Mouse (Mus musculus) forebrain, embryonic 16.5 days (tissue): ENCODE measurements around the gene Trim9. TPM values are rescaled to one million over a fixed set of nuclear protein-coding genes. Genes with fewer than 3 reads are reported as not detected.

ENCODE experiments used
- ATAC-seq: fragments of 200-750 bp; cut with Nextera tagmentation; 2 replicates; pipeline ENCODE4 v1.8.0; 2017; ENCODE audit warnings: mild to moderate bottlenecking, moderate library complexity
- H3K27ac ChIP-seq: fragments of 300-500 bp; sonication (generic); 2 replicates; pipeline ENCODE4 v1.5.1; 2014; ENCODE audit warnings: low read length, control low read depth
- H3K27me3 ChIP-seq: fragments of 300-500 bp; sonication (generic); replicated peaks from 2 replicates; pipeline ENCODE4 v1.6.1; 2014; ENCODE audit warnings: low read length; ENCODE audit not compliant: control insufficient read depth, insufficient read depth
- H3K36me3 ChIP-seq: fragments of 300-500 bp; sonication (generic); 2 replicates; pipeline ENCODE4 v1.6.1; 2014; ENCODE audit not compliant: control insufficient read depth, insufficient read depth
- H3K4me1 ChIP-seq: fragments of 300-500 bp; sonication (generic); replicated peaks from 2 replicates; pipeline ENCODE4 v1.6.1; 2014; ENCODE audit warnings: low read length; ENCODE audit not compliant: control insufficient read depth, insufficient read depth
- H3K4me2 ChIP-seq: fragments of 300-500 bp; sonication (generic); 2 replicates; pipeline ENCODE4 v1.6.1; 2014; ENCODE audit warnings: mild to moderate bottlenecking, low read length, control low read depth
- H3K4me3 ChIP-seq: fragments of 300-500 bp; sonication (generic); replicated peaks from 2 replicates; pipeline ENCODE4 v1.5.1; 2014; ENCODE audit warnings: mild to moderate bottlenecking, low read length, control low read depth
- H3K9ac ChIP-seq: fragments of 300-500 bp; sonication (generic); replicated peaks from 2 replicates; pipeline ENCODE4 v1.6.1; 2014; ENCODE audit warnings: low read depth, low read length, control low read depth
- H3K9me3 ChIP-seq: fragments of 300-500 bp; sonication (generic); 2 replicates; pipeline ENCODE4 v1.6.1; 2016; ENCODE audit warnings: low read length; ENCODE audit not compliant: control insufficient read depth
- WGBS: fragments of 180-500 bp; shearing (Covaris S2); extraction: QIAGEN DNeasy Blood & Tissue Kit; methylation state at CpG from one replicate; pipeline ENCODE4 v1.1.7; 2014; 5-methylcytosine and 5-hydroxymethylcytosine counted together
- polyA plus RNA-seq: library from polyadenylated mRNA; unstranded; fragments of >200 nt; fragmentation: Nextera tagmentation; extraction: Ambion mirVana; gene quantifications from 2 replicates; pipeline ENCODE4 v1.2.1, GENCODE M21; 2015

Trim9 gene
- polyA plus RNA-seq, 1 experiment from 2014 or later: 60.8 TPM

GRCm38 (mm10) chr12:70333253-70333805, 14.1 kb downstream of the Trim9 start:
- no peaks in the 10 kb centered on the region for H3K27me3 ChIP-seq
- no peaks in the 10 kb centered on the region for H3K36me3 ChIP-seq
- H3K9ac ChIP-seq: no peak overlapping the region
- H3K9me3 ChIP-seq: no peaks in the 10 kb centered on the region
- no peak overlapping the region for H3K27ac ChIP-seq
- ATAC-seq: 0 out of 2 replicates have a peak, but pooled peaks have one; percentile 43
- no peak overlapping the region for H3K4me3 ChIP-seq
- 67% methylated on average over 6 of the region's 6 CpGs for WGBS
- H3K4me2 ChIP-seq: no peak overlapping the region
- peaks cover 4% of the 10 kb centered on the region; the same call in 1 of the 2 replicates for H3K4me1 ChIP-seq

DNA sequence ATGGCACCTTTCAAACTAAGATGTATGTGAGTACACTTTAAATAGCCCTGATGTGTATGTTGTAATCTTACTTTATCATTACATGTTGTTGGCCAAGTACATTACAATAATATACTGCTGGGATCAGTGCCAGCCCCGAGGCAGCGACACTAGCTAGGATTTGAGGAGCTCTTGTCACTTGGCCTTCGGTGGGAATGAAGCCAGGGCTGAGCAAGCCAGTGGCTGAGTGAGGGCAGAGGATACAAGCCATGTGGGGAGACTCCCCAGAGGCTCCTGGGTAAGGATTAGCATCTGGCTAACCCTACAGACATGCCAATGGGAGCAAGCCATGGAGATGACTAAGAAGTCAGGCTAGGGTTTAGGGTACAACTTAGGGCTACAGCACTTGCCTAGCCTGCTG, 18.4 kb downstream of the Trim9 start:
- no peaks in the 10 kb centered on the region for H3K36me3 ChIP-seq
- no peak overlapping the region for H3K9ac ChIP-seq
- ATAC-seq: no peak
- no peak overlapping the region for H3K4me3 ChIP-seq
- H3K9me3 ChIP-seq: no peaks in the 10 kb centered on the region
- H3K27ac ChIP-seq: no peak overlapping the region
- no peaks in the 10 kb centered on the region for H3K4me1 ChIP-seq
- H3K27me3 ChIP-seq: no peaks in the 10 kb centered on the region
- no peak overlapping the region for H3K4me2 ChIP-seq
- WGBS: 66% methylated on average over 3 of the region's 3 CpGs

- Histone ChIP-seq H3K27me3 (no peaks in the 10 kb centered on the region), H3K9ac (no peak overlapping the region), H3K4me1 (no peaks in the 10 kb centered on the region), H3K27ac (no peak overlapping the region), H3K36me3 (no peaks in the 10 kb centered on the region), H3K9me3 (no peaks in the 10 kb centered on the region), H3K4me2 (no peak overlapping the region), H3K4me3 (no peak overlapping the region)
- 46% methylated on average over 1 of the region's 1 CpGs for WGBS
- no peak for ATAC-seq
Measured at GRCm38 (mm10) chr12:70326956-70327355, 20.5 kb downstream of the Trim9 start.

GRCm38 (mm10) chr12:70326393-70326792, 21.0 kb downstream of the Trim9 start:
- ATAC-seq: no peak
- Histone ChIP-seq H3K4me2 (no peak overlapping the region), H3K27me3 (no peaks in the 10 kb centered on the region), H3K27ac (no peak overlapping the region), H3K9me3 (no peaks in the 10 kb centered on the region), H3K4me3 (no peak overlapping the region), H3K36me3 (no peaks in the 10 kb centered on the region), H3K4me1 (no peaks in the 10 kb centered on the region), H3K9ac (no peak overlapping the region)
- 15% methylated on average over 2 of the region's 2 CpGs for WGBS

GRCm38 (mm10) chr12:70325826-70326225, 21.6 kb downstream of the Trim9 start:
- H3K9me3 ChIP-seq: no peaks in the 10 kb centered on the region
- no peak overlapping the region for H3K4me2 ChIP-seq
- H3K4me1 ChIP-seq: no peaks in the 10 kb centered on the region
- H3K36me3 ChIP-seq: no peaks in the 10 kb centered on the region
- H3K4me3 ChIP-seq: no peak overlapping the region
- no peak overlapping the region for H3K27ac ChIP-seq
- no peaks in the 10 kb centered on the region for H3K27me3 ChIP-seq
- 69% methylated on average over 7 of the region's 7 CpGs for WGBS
- H3K9ac ChIP-seq: no peak overlapping the region
- ATAC-seq: no peak

- Histone ChIP-seq H3K27me3 (no peaks in the 10 kb centered on the region), H3K9ac (no peak overlapping the region), H3K27ac (no peak overlapping the region), H3K36me3 (no peaks in the 10 kb centered on the region), H3K4me3 (no peak overlapping the region), H3K9me3 (no peaks in the 10 kb centered on the region), H3K4me2 (no peak overlapping the region), H3K4me1 (0 out of 2 replicates have a peak, but pooled peaks cover 2% of the 10 kb centered on the region)
- WGBS: 100% methylated on average over 1 of the region's 1 CpGs
- no peak for ATAC-seq
Measured at GRCm38 (mm10) chr12:70322790-70323189, 24.6 kb downstream of the Trim9 start.

DNA sequence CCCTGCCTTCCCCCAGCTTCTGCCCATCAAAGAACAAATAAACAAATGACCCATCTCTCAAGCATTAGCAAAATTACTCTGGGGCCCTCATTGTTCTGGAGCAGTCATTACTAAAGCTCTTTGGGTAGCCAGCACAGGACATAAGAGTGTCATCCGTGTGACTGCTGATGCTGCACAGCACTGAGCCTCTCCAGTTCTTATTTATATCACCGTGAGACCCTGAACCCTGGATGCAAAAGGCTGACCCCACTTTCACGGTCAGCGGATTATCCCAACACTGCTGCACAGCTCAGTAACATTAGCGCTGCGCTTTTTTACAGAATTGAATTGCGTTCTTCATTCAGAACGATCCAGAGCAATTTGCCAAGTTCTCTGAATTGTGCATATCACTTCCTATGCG, 31.3 kb downstream of the Trim9 start:
- WGBS: 37% methylated on average over 9 of the region's 9 CpGs
- H3K27ac ChIP-seq: no peak overlapping the region
- no peak for ATAC-seq
- no peaks in the 10 kb centered on the region for H3K27me3 ChIP-seq
- no peaks in the 10 kb centered on the region for H3K9me3 ChIP-seq
- no peak overlapping the region for H3K9ac ChIP-seq
- H3K4me3 ChIP-seq: no peak overlapping the region
- 0 out of 2 replicates have a peak, but pooled peaks cover 2% of the 10 kb centered on the region for H3K4me1 ChIP-seq
- H3K36me3 ChIP-seq: no peaks in the 10 kb centered on the region
- H3K4me2 ChIP-seq: no peak overlapping the region

GRCm38 (mm10) chr12:70307881-70308280, 39.5 kb downstream of the Trim9 start:
- ATAC-seq: no peak
- H3K4me3 ChIP-seq: no peak overlapping the region
- no peak overlapping the region for H3K4me2 ChIP-seq
- WGBS: 94% methylated on average over 7 of the region's 7 CpGs
- no peaks in the 10 kb centered on the region for H3K27me3 ChIP-seq
- H3K36me3 ChIP-seq: no peaks in the 10 kb centered on the region
- no peak overlapping the region for H3K9ac ChIP-seq
- no peak overlapping the region for H3K27ac ChIP-seq
- no peaks in the 10 kb centered on the region for H3K9me3 ChIP-seq
- H3K4me1 ChIP-seq: peaks cover 11% of the 10 kb centered on the region

GRCm38 (mm10) chr12:70307062-70307461, 40.4 kb downstream of the Trim9 start:
- no peaks in the 10 kb centered on the region for H3K27me3 ChIP-seq
- H3K4me2 ChIP-seq: no peak overlapping the region
- H3K36me3 ChIP-seq: no peaks in the 10 kb centered on the region
- H3K9ac ChIP-seq: no peak overlapping the region
- ATAC-seq: no peak
- WGBS: 92% methylated on average over 5 of the region's 5 CpGs
- H3K27ac ChIP-seq: no peak overlapping the region
- no peak overlapping the region for H3K4me3 ChIP-seq
- H3K9me3 ChIP-seq: no peaks in the 10 kb centered on the region
- H3K4me1 ChIP-seq: peaks cover 15% of the 10 kb centered on the region

GRCm38 (mm10) chr12:70304014-70304413, 43.4 kb downstream of the Trim9 start:
- Histone ChIP-seq H3K4me2 (no peak overlapping the region), H3K9me3 (no peaks in the 10 kb centered on the region), H3K4me3 (no peak overlapping the region), H3K36me3 (no peaks in the 10 kb centered on the region), H3K4me1 (peaks cover 15% of the 10 kb centered on the region), H3K27ac (peak overlapping the region; percentile 49), H3K9ac (no peak overlapping the region), H3K27me3 (no peaks in the 10 kb centered on the region)
- ATAC-seq: peak; percentile 74
- WGBS: 71% methylated on average over 6 of the region's 6 CpGs
